Mouse (Mus musculus): ENCODE measurements at regions not wholly inside any gene's neighbourhood (a gene's known extent, or its start where the extent isn't known, plus 50 kb on each side); places are given as distances from the start of the nearest gene placed in this dataset.

GRCm38 (mm10) chr3:39202662-39203061 is 315.9 kb downstream of the Fat4 start:
- TF ChIP-seq POLR2A (IDR thresholded peaks at IDR 0.05; ENCODE audit: borderline replicate concordance, insufficient read depth, low read length), result no peak
- TF ChIP-seq CTCF (IDR thresholded peaks at IDR 0.05; ENCODE audit: borderline replicate concordance, insufficient read depth, low read depth, low read length), result no peak
